Mouse (Mus musculus) testis, adult 2 months (tissue): ENCODE results near the gene Abcb9.
A peak's percentile ranks its signal among the peaks of the same experiment; 100 is the strongest.

ENCODE experiments used
- CTCF ChIP-seq: fragments of 200-500 bp; IDR thresholded peaks from 2 replicates; pipeline ENCODE4 v1.5.1; 2012; ENCODE audit warnings: low read depth, mild to moderate bottlenecking, inconsistent platforms, low read length, moderate library complexity; ENCODE audit not compliant: control insufficient read depth, insufficient read depth, insufficient replicate concordance
- POLR2A ChIP-seq: fragments of 200-500 bp; IDR thresholded peaks from 2 replicates; pipeline ENCODE4 v1.6.1; 2012; ENCODE audit warnings: low read depth, mild to moderate bottlenecking, inconsistent platforms, low read length, moderate library complexity; ENCODE audit not compliant: control insufficient read depth

DNA sequence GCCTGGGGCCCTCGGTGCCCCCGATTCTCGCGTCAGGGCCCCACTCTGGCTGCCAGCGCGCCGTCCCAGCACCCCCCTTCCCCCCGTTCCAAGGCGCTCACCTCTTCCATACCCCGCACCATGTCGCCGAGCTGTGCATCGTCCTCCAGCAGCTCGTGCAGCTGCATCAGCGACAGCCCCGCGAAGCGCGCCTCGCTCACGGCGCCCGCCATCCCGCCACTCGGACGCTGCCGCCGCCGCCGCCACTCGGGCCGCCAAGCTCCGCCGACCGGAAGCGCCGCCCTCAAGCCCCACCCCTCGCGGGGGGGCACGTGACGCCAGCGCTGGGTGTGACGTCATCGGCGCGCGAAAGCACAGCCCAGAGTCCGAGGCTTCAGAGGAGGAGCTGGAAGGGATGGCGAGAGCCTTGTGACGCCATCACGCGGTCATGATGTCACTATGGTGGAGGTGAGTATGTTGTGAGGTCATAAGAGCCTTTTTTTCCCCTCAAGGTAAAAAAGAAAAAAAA lies 63.5 kb downstream of the Abcb9 start, which contains the start of gene Vps37b:
- TF ChIP-seq CTCF (no peak), POLR2A (peak; percentile 65)
